Mouse (Mus musculus): ENCODE data around the gene Rab11fip2. TPM values are rescaled to one million over a fixed set of nuclear protein-coding genes. Genes with fewer than 3 reads are reported as not detected.

The Rab11fip2 gene
- total RNA-seq, 1 experiment: 5.5 TPM

- Histone ChIP-seq H3K9me3 (ENCODE audit: control insufficient read depth, insufficient read depth, low read depth, low read length) (no peaks in the 10 kb centered on the region), H3K4me3 (ENCODE audit: insufficient read depth in 1 of 2, low read depth in 1 of 2, low read length in 2 of 2, poor library complexity in 1 of 2, severe bottlenecking in 1 of 2) (no peak overlapping the region), H3K27ac (ENCODE audit: insufficient read depth, low read depth, low read length, poor library complexity, severe bottlenecking) (no peak overlapping the region), H3K4me1 (ENCODE audit: control insufficient read depth in 2 of 2, insufficient read depth in 2 of 2, low read length in 2 of 2, poor library complexity in 1 of 2) (no peaks in the 10 kb centered on the region), H3K36me3 (ENCODE audit: control insufficient read depth, insufficient read depth, low read length, poor library complexity, severe bottlenecking) (no peaks in the 10 kb centered on the region), H3K9ac (ENCODE audit: insufficient read depth, low read depth, low read length, poor library complexity, severe bottlenecking) (no peak overlapping the region)
- no peak for DNase-seq (ENCODE audit: low read depth, low spot score)
- TF ChIP-seq ZC3H11A (IDR thresholded peaks at IDR 0.05; ENCODE audit: borderline replicate concordance, low read depth, low read length) (no peak), ZNF384 (IDR thresholded peaks at IDR 0.05; ENCODE audit: low read depth, low read length) (no peak), HCFC1 (IDR thresholded peaks at IDR 0.05; ENCODE audit: borderline replicate concordance, insufficient read depth, low read length) (no peak), MAFK (IDR thresholded peaks at IDR 0.05; ENCODE audit: insufficient read depth, low read depth, low read length) (no peak), CHD2 (IDR thresholded peaks at IDR 0.05; ENCODE audit: low read depth, low read length) (no peak)
- in situ Hi-C loops (cut with MboI; ENCODE audit: low sequenced_read_pairs in 2 of 2, unreplicated experiment in 2 of 2): no loop called here
Observed at GRCm38 (mm10) chr19:59920846-59921245, 22.6 kb downstream of the Rab11fip2 start.

DNA sequence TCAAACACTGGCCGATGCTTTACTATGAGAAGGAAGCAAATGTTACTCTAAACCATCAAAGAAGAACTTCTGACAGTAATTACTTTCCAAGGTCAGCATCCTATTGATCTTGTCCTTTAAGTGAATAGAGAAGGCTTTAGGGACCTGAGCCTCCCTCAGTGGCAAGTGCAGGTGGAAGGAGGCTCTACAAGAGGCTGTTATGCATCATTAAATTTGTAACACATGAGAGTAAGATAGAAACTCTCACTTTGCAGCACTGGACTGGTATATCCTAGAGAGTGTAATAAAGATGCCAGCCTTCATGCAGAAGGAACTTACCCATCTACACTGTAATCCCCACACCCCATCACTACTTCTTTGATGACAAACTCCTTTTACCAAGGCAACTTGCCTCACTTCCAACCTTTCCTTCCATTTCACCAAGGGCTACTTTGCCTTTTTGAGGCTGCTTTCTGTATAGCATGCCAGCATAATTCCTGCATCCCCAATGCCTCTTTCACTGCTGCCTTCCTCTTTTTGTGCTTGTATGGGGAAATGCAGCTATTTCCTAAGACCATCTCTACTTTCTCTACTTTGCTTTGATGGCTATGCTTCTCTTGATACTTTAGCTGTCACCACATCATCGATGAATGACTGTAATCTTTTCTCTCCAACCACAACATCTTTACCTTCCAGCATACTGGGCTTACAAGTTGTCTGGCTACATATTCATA lies 25.4 kb downstream of the Rab11fip2 start:
- H3K9ac ChIP-seq (ENCODE audit: insufficient read depth, low read depth, low read length, poor library complexity, severe bottlenecking): no peak overlapping the region
- no peak overlapping the region for H3K4me3 ChIP-seq (ENCODE audit: insufficient read depth in 1 of 2, low read depth in 1 of 2, low read length in 2 of 2, poor library complexity in 1 of 2, severe bottlenecking in 1 of 2)
- H3K9me3 ChIP-seq (ENCODE audit: control insufficient read depth, insufficient read depth, low read depth, low read length): no peaks in the 10 kb centered on the region
- DNase-seq (ENCODE audit: low read depth, low spot score): no peak
- in situ Hi-C loops (cut with MboI; ENCODE audit: low sequenced_read_pairs in 2 of 2, unreplicated experiment in 2 of 2): no loop called here
- no peak overlapping the region for H3K27ac ChIP-seq (ENCODE audit: insufficient read depth, low read depth, low read length, poor library complexity, severe bottlenecking)
- H3K4me1 ChIP-seq (ENCODE audit: control insufficient read depth in 2 of 2, insufficient read depth in 2 of 2, low read length in 2 of 2, poor library complexity in 1 of 2): no peaks in the 10 kb centered on the region
- H3K36me3 ChIP-seq (ENCODE audit: control insufficient read depth, insufficient read depth, low read length, poor library complexity, severe bottlenecking): no peaks in the 10 kb centered on the region
- TF ChIP-seq ZC3H11A (IDR thresholded peaks at IDR 0.05; ENCODE audit: borderline replicate concordance, low read depth, low read length): no peak
- TF ChIP-seq CHD2 (IDR thresholded peaks at IDR 0.05; ENCODE audit: low read depth, low read length): no peak
- no peak for TF ChIP-seq MAFK (IDR thresholded peaks at IDR 0.05; ENCODE audit: insufficient read depth, low read depth, low read length)
- no peak for TF ChIP-seq HCFC1 (IDR thresholded peaks at IDR 0.05; ENCODE audit: borderline replicate concordance, insufficient read depth, low read length)
- no peak for TF ChIP-seq ZNF384 (IDR thresholded peaks at IDR 0.05; ENCODE audit: low read depth, low read length)

DNA sequence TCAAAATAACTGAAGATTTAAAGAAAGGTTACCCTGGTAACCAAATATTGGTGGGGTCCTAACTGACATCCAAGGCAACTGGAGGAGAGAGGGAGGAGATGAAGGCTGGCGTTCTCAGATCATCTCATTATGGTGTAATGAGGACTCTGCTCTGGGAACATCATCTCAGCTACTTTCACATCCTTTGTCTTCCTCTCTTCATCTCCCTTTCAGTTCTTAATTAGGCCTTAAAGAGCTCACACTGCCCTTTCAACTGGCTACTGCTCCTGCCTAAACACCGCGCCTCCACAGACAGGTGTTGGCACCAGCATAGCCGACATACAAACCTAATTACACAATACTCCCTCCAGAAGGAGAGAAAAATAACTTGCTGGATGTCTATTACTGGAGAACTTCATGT lies 31.9 kb downstream of the Rab11fip2 start:
- in situ Hi-C loops (cut with MboI; ENCODE audit: low sequenced_read_pairs in 2 of 2, unreplicated experiment in 2 of 2): no loop called here
- H3K9me3 ChIP-seq (ENCODE audit: control insufficient read depth, insufficient read depth, low read depth, low read length): no peaks in the 10 kb centered on the region
- H3K36me3 ChIP-seq (ENCODE audit: control insufficient read depth, insufficient read depth, low read length, poor library complexity, severe bottlenecking): no peaks in the 10 kb centered on the region; the same call in 1 of the 2 replicates
- TF ChIP-seq MAFK (IDR thresholded peaks at IDR 0.05; ENCODE audit: insufficient read depth, low read depth, low read length) (no peak), HCFC1 (IDR thresholded peaks at IDR 0.05; ENCODE audit: borderline replicate concordance, insufficient read depth, low read length) (no peak), CHD2 (IDR thresholded peaks at IDR 0.05; ENCODE audit: low read depth, low read length) (no peak), ZNF384 (IDR thresholded peaks at IDR 0.05; ENCODE audit: low read depth, low read length) (no peak), ZC3H11A (IDR thresholded peaks at IDR 0.05; ENCODE audit: borderline replicate concordance, low read depth, low read length) (no peak)
- H3K27ac ChIP-seq (ENCODE audit: insufficient read depth, low read depth, low read length, poor library complexity, severe bottlenecking): no peak overlapping the region
- H3K4me1 ChIP-seq (ENCODE audit: control insufficient read depth in 2 of 2, insufficient read depth in 2 of 2, low read length in 2 of 2, poor library complexity in 1 of 2): no peaks in the 10 kb centered on the region
- no peak overlapping the region for H3K4me3 ChIP-seq (ENCODE audit: insufficient read depth in 1 of 2, low read depth in 1 of 2, low read length in 2 of 2, poor library complexity in 1 of 2, severe bottlenecking in 1 of 2)
- no peak overlapping the region for H3K9ac ChIP-seq (ENCODE audit: insufficient read depth, low read depth, low read length, poor library complexity, severe bottlenecking)
- no peak for DNase-seq (ENCODE audit: low read depth, low spot score)

- in situ Hi-C loops (cut with MboI; ENCODE audit: low sequenced_read_pairs in 2 of 2, unreplicated experiment in 2 of 2): no loop called here
- TF ChIP-seq HCFC1 (IDR thresholded peaks at IDR 0.05; ENCODE audit: borderline replicate concordance, insufficient read depth, low read length) (no peak), ZC3H11A (IDR thresholded peaks at IDR 0.05; ENCODE audit: borderline replicate concordance, low read depth, low read length) (no peak), ZNF384 (IDR thresholded peaks at IDR 0.05; ENCODE audit: low read depth, low read length) (no peak), CHD2 (IDR thresholded peaks at IDR 0.05; ENCODE audit: low read depth, low read length) (no peak), MAFK (IDR thresholded peaks at IDR 0.05; ENCODE audit: insufficient read depth, low read depth, low read length) (no peak)
- H3K27ac ChIP-seq (ENCODE audit: insufficient read depth, low read depth, low read length, poor library complexity, severe bottlenecking): no peak overlapping the region
- no peak overlapping the region for H3K4me3 ChIP-seq (ENCODE audit: insufficient read depth in 1 of 2, low read depth in 1 of 2, low read length in 2 of 2, poor library complexity in 1 of 2, severe bottlenecking in 1 of 2)
- DNase-seq (ENCODE audit: low read depth, low spot score): no peak
- no peaks in the 10 kb centered on the region for H3K4me1 ChIP-seq (ENCODE audit: control insufficient read depth in 2 of 2, insufficient read depth in 2 of 2, low read length in 2 of 2, poor library complexity in 1 of 2)
- no peaks in the 10 kb centered on the region for H3K9me3 ChIP-seq (ENCODE audit: control insufficient read depth, insufficient read depth, low read depth, low read length)
- H3K36me3 ChIP-seq (ENCODE audit: control insufficient read depth, insufficient read depth, low read length, poor library complexity, severe bottlenecking): no peaks in the 10 kb centered on the region; the same call in 1 of the 2 replicates
- no peak overlapping the region for H3K9ac ChIP-seq (ENCODE audit: insufficient read depth, low read depth, low read length, poor library complexity, severe bottlenecking)
Observed at GRCm38 (mm10) chr19:59905296-59906081, 38.0 kb downstream of the Rab11fip2 start.

All from ES-E14 (cell line).